Mouse (Mus musculus): ENCODE results near the gene Pak7. TPM values are rescaled to one million over a fixed set of nuclear protein-coding genes. Genes with fewer than 3 reads are reported as not detected.

Gene Pak7
- polyA plus RNA-seq (2012; rRNA removed) (0.01 TPM in 2 replicates), polyA plus RNA-seq (2014; fragmentation: Nextera tagmentation; extraction: Ambion mirVana) (0.04 TPM in 1 of 2 replicates, not detected in the other)

GRCm38 (mm10) chr2:136387181-136388131 lies at the start of gene Pak7:
TSS of gene Pak7 (minus strand) at chr2:136387967.
- no peaks in the 10 kb centered on the region for H3K4me1 ChIP-seq (replicated peaks; ENCODE audit: control insufficient read depth in 2 of 2, insufficient read depth in 2 of 2, low read length in 1 of 2)
- H3K27me3 ChIP-seq (ENCODE audit: control insufficient read depth, insufficient read depth, low read length): peaks cover 2% of the 10 kb centered on the region; the same call in 1 of the 2 replicates
- H3K36me3 ChIP-seq (replicated peaks; ENCODE audit: control insufficient read depth, insufficient read depth, low read depth): no peaks in the 10 kb centered on the region
- no peaks in the 10 kb centered on the region for H3K9me3 ChIP-seq (ENCODE audit: control insufficient read depth, low read length)
- peak within 1 kb of the TSS; percentile 18; the same call in 1 of the 2 replicates for H3K4me2 ChIP-seq (ENCODE audit: low read depth)
- DNase-seq (ENCODE audit: low read depth in 3 of 3, low spot score in 3 of 3): no peak
- H3K9ac ChIP-seq (replicated peaks): no peak within 1 kb of the TSS
- no peak for ATAC-seq (ENCODE audit: insufficient read depth)
- H3K4me3 ChIP-seq (ENCODE audit: insufficient read depth in 1 of 2, low read depth in 2 of 2, low read length in 2 of 2): peak within 1 kb of the TSS in 1 of 2 experiments; percentile 31; a peak in 1 of 4 replicates
- H3K27ac ChIP-seq: no peak within 1 kb of the TSS
- 3% methylated on average over 39 of the region's 39 CpGs for WGBS (ENCODE audit: insufficient replicate concordance)
- no peak for TF ChIP-seq CTCF (IDR thresholded peaks at IDR 0.05; ENCODE audit: low read depth)

DNA sequence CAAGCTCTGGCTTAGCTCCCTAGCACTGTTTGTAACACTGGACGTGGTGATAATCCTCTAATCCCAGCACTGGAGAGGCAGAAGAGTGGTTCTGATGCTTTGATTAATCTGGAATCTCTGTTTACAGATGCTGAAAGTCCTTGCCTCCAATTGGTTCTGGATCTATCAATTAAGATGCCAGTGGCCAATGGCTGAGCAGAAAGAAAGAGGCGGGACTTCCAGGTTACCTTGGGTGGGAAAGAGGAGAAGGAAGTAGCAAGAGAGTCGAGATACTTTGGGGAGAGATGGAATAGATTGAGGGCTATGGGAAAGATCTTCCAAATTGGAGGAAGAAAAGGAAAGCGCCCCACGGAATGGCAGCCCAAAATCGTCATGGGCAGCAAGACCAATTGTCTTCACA lies 37.8 kb upstream of the Pak7 start:
- Histone ChIP-seq H3K9me3 (ENCODE audit: control insufficient read depth, low read length) (no peaks in the 10 kb centered on the region), H3K27ac (no peak overlapping the region), H3K4me3 (ENCODE audit: insufficient read depth in 1 of 2, low read depth in 2 of 2, low read length in 2 of 2) (no peak overlapping the region), H3K36me3 (replicated peaks; ENCODE audit: control insufficient read depth, insufficient read depth, low read depth) (no peaks in the 10 kb centered on the region), H3K27me3 (ENCODE audit: control insufficient read depth, insufficient read depth, low read length) (no peaks in the 10 kb centered on the region), H3K4me2 (ENCODE audit: low read depth) (no peak overlapping the region), H3K9ac (replicated peaks) (no peak overlapping the region), H3K4me1 (replicated peaks; ENCODE audit: control insufficient read depth in 2 of 2, insufficient read depth in 2 of 2, low read length in 1 of 2) (no peaks in the 10 kb centered on the region)
- no peak for TF ChIP-seq CTCF (IDR thresholded peaks at IDR 0.05; ENCODE audit: low read depth)
- WGBS (ENCODE audit: insufficient replicate concordance): 60% methylated on average over 6 of the region's 6 CpGs
- no peak for DNase-seq (ENCODE audit: low read depth in 3 of 3, low spot score in 3 of 3)
- ATAC-seq (ENCODE audit: insufficient read depth): no peak

DNA sequence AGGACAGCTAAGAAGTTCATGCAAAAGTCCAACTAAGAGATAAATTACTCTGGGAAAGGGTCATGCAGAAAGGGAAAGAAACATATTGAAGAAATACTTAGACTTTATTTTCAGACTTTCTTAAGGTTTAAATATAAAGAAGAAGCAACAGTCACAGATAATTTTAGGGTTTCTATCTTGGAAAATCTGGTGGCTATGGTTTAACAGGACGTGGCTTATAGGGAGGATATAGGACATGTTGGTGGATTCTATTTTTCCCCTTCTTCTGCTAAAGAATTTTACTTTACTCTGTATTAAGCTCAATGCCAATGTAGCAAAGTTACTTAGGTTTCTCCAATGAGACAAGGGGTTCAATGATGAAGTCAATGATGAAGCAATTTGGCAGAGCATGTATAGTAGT lies 31.8 kb upstream of the Pak7 start:
- H3K36me3 ChIP-seq (replicated peaks; ENCODE audit: control insufficient read depth, insufficient read depth, low read depth): no peaks in the 10 kb centered on the region
- no peaks in the 10 kb centered on the region for H3K9me3 ChIP-seq (ENCODE audit: control insufficient read depth, low read length)
- H3K4me1 ChIP-seq (replicated peaks; ENCODE audit: control insufficient read depth in 2 of 2, insufficient read depth in 2 of 2, low read length in 1 of 2): no peaks in the 10 kb centered on the region
- DNase-seq (ENCODE audit: low read depth in 3 of 3, low spot score in 3 of 3) (no peak), ATAC-seq (ENCODE audit: insufficient read depth) (no peak)
- H3K9ac ChIP-seq (replicated peaks): no peak overlapping the region
- H3K27ac ChIP-seq: no peak overlapping the region
- WGBS (ENCODE audit: insufficient replicate concordance): 41% methylated on average over 1 of the region's 1 CpGs
- TF ChIP-seq EP300 (IDR thresholded peaks at IDR 0.05; ENCODE audit: low read depth): no peak
- TF ChIP-seq CTCF (IDR thresholded peaks at IDR 0.05; ENCODE audit: low read depth): no peak
- no peak overlapping the region for H3K4me2 ChIP-seq (ENCODE audit: low read depth)
- H3K27me3 ChIP-seq (ENCODE audit: control insufficient read depth, insufficient read depth, low read length): no peaks in the 10 kb centered on the region
- no peak overlapping the region for H3K4me3 ChIP-seq (ENCODE audit: insufficient read depth in 1 of 2, low read depth in 2 of 2, low read length in 2 of 2)

GRCm38 (mm10) chr2:136416381-136416780 lies 28.6 kb upstream of the Pak7 start:
- no peak overlapping the region for H3K4me3 ChIP-seq (ENCODE audit: insufficient read depth in 1 of 2, low read depth in 2 of 2, low read length in 2 of 2)
- H3K9ac ChIP-seq (replicated peaks): no peak overlapping the region
- ATAC-seq (ENCODE audit: insufficient read depth): no peak

GRCm38 (mm10) chr2:136402587-136402986 lies 14.8 kb upstream of the Pak7 start:
- H3K36me3 ChIP-seq (replicated peaks; ENCODE audit: control insufficient read depth, insufficient read depth, low read depth): no peaks in the 10 kb centered on the region
- H3K9ac ChIP-seq (replicated peaks): no peak overlapping the region
- WGBS (ENCODE audit: insufficient replicate concordance): 56% methylated on average over 4 of the region's 4 CpGs
- no peak overlapping the region for H3K4me3 ChIP-seq (ENCODE audit: insufficient read depth in 1 of 2, low read depth in 2 of 2, low read length in 2 of 2)
- TF ChIP-seq CTCF (IDR thresholded peaks at IDR 0.05; ENCODE audit: low read depth) (no peak), EP300 (IDR thresholded peaks at IDR 0.05; ENCODE audit: low read depth) (no peak)
- no peak overlapping the region for H3K27ac ChIP-seq
- no peaks in the 10 kb centered on the region for H3K4me1 ChIP-seq (replicated peaks; ENCODE audit: control insufficient read depth in 2 of 2, insufficient read depth in 2 of 2, low read length in 1 of 2)
- no peaks in the 10 kb centered on the region for H3K27me3 ChIP-seq (ENCODE audit: control insufficient read depth, insufficient read depth, low read length)
- H3K4me2 ChIP-seq (ENCODE audit: low read depth): no peak overlapping the region
- ATAC-seq (ENCODE audit: insufficient read depth) (no peak), DNase-seq (ENCODE audit: low read depth in 3 of 3, low spot score in 3 of 3) (no peak)
- H3K9me3 ChIP-seq (ENCODE audit: control insufficient read depth, low read length): no peaks in the 10 kb centered on the region

More at GRCm38 (mm10) chr2:136416381-136416780, 28.6 kb upstream of the Pak7 start:
- Histone ChIP-seq H3K27ac (no peak overlapping the region), H3K4me2 (ENCODE audit: low read depth) (no peak overlapping the region), H3K27me3 (ENCODE audit: control insufficient read depth, insufficient read depth, low read length) (no peaks in the 10 kb centered on the region), H3K4me1 (replicated peaks; ENCODE audit: control insufficient read depth in 2 of 2, insufficient read depth in 2 of 2, low read length in 1 of 2) (no peaks in the 10 kb centered on the region), H3K36me3 (replicated peaks; ENCODE audit: control insufficient read depth, insufficient read depth, low read depth) (no peaks in the 10 kb centered on the region), H3K9me3 (ENCODE audit: control insufficient read depth, low read length) (no peaks in the 10 kb centered on the region)
- no peak for DNase-seq (ENCODE audit: low read depth in 3 of 3, low spot score in 3 of 3)
- TF ChIP-seq CTCF (IDR thresholded peaks at IDR 0.05; ENCODE audit: low read depth): no peak
- TF ChIP-seq EP300 (IDR thresholded peaks at IDR 0.05; ENCODE audit: low read depth): no peak
